Mouse (Mus musculus): ENCODE results near the gene Slc35f6. TPM values are rescaled to one million over a fixed set of nuclear protein-coding genes. Genes with fewer than 3 reads are reported as not detected.

The Slc35f6 gene
- total and polyA plus RNA-seq, 2 experiments from 2014 or later: 25.1 to 65.3 TPM

GRCm38 (mm10) chr5:30622177-30622840 is 25.4 kb upstream of the Slc35f6 start:
- Histone ChIP-seq H3K9ac (replicated peaks; ENCODE audit: low read length, poor library complexity, severe bottlenecking) (peak overlapping the region; percentile 42; the same call in 1 of the 2 replicates), H3K27ac (ENCODE audit: low read depth, low read length) (no peak overlapping the region), H3K4me3 (ENCODE audit: low read depth, low read length) (peak overlapping the region; percentile 21), H3K9me3 (ENCODE audit: low read length) (no peaks in the 10 kb centered on the region), H3K4me1 (ENCODE audit: insufficient read depth, low read length) (peaks cover 9% of the 10 kb centered on the region; the same call in 1 of the 2 replicates), H3K4me2 (ENCODE audit: low read depth, low read length, poor library complexity, severe bottlenecking) (peak overlapping the region; percentile 47), H3K27me3 (ENCODE audit: insufficient read depth, low read length) (peaks cover 8% of the 10 kb centered on the region), H3K36me3 (ENCODE audit: insufficient read depth, low read length) (no peaks in the 10 kb centered on the region)
- ATAC-seq (ENCODE audit: low FRiP score) (peak; percentile 54), DNase-seq (ENCODE audit: low spot score) (peak; percentile 30)
- no peak for TF ChIP-seq CTCF (IDR thresholded peaks at IDR 0.05)
- 4% methylated on average over 69 of the region's 69 CpGs for WGBS

GRCm38 (mm10) chr5:30622841-30623185 is 24.9 kb upstream of the Slc35f6 start:
- Histone ChIP-seq H3K9ac (replicated peaks; ENCODE audit: low read length, poor library complexity, severe bottlenecking) (peak overlapping the region; percentile 42; the same call in 1 of the 2 replicates), H3K27ac (ENCODE audit: low read depth, low read length) (no peak overlapping the region), H3K4me2 (ENCODE audit: low read depth, low read length, poor library complexity, severe bottlenecking) (peak overlapping the region; percentile 47), H3K4me3 (ENCODE audit: low read depth, low read length) (peak overlapping the region; percentile 21; the same call in 1 of the 2 replicates), H3K4me1 (ENCODE audit: insufficient read depth, low read length) (peaks cover 9% of the 10 kb centered on the region; the same call in 1 of the 2 replicates), H3K9me3 (ENCODE audit: low read length) (no peaks in the 10 kb centered on the region), H3K36me3 (ENCODE audit: insufficient read depth, low read length) (no peaks in the 10 kb centered on the region), H3K27me3 (ENCODE audit: insufficient read depth, low read length) (peaks cover 8% of the 10 kb centered on the region)
- no peak for TF ChIP-seq CTCF (IDR thresholded peaks at IDR 0.05)
- peak; percentile 42; the same call in 1 of the 2 replicates for ATAC-seq (ENCODE audit: low FRiP score)
- no peak for DNase-seq (ENCODE audit: low spot score)
- 13% methylated on average over 10 of the region's 10 CpGs for WGBS

GRCm38 (mm10) chr5:30623380-30623779 is 24.4 kb upstream of the Slc35f6 start:
- no peak for DNase-seq (ENCODE audit: low spot score)
- no peak for TF ChIP-seq CTCF (IDR thresholded peaks at IDR 0.05)
- 52% methylated on average over 2 of the region's 2 CpGs for WGBS

GRCm38 (mm10) chr5:30624311-30624710 is 23.4 kb upstream of the Slc35f6 start:
- no peak overlapping the region for H3K9ac ChIP-seq (replicated peaks; ENCODE audit: low read length, poor library complexity, severe bottlenecking)
- no peak overlapping the region for H3K4me2 ChIP-seq (ENCODE audit: low read depth, low read length, poor library complexity, severe bottlenecking)
- 52% methylated on average over 1 of the region's 1 CpGs for WGBS
- peaks cover 8% of the 10 kb centered on the region for H3K27me3 ChIP-seq (ENCODE audit: insufficient read depth, low read length)
- no peak overlapping the region for H3K27ac ChIP-seq (ENCODE audit: low read depth, low read length)
- no peak overlapping the region for H3K4me3 ChIP-seq (ENCODE audit: low read depth, low read length)
- TF ChIP-seq CTCF (IDR thresholded peaks at IDR 0.05): no peak
- DNase-seq (ENCODE audit: low spot score) (no peak), ATAC-seq (ENCODE audit: low FRiP score) (no peak)
- H3K9me3 ChIP-seq (ENCODE audit: low read length): no peaks in the 10 kb centered on the region
- H3K4me1 ChIP-seq (ENCODE audit: insufficient read depth, low read length): peaks cover 9% of the 10 kb centered on the region; the same call in 1 of the 2 replicates
- no peaks in the 10 kb centered on the region for H3K36me3 ChIP-seq (ENCODE audit: insufficient read depth, low read length)

More at GRCm38 (mm10) chr5:30623380-30623779, 24.4 kb upstream of the Slc35f6 start:
- H3K9me3 ChIP-seq (ENCODE audit: low read length): no peaks in the 10 kb centered on the region
- H3K4me2 ChIP-seq (ENCODE audit: low read depth, low read length, poor library complexity, severe bottlenecking): no peak overlapping the region
- no peaks in the 10 kb centered on the region for H3K36me3 ChIP-seq (ENCODE audit: insufficient read depth, low read length)
- H3K27me3 ChIP-seq (ENCODE audit: insufficient read depth, low read length): peaks cover 8% of the 10 kb centered on the region
- H3K4me1 ChIP-seq (ENCODE audit: insufficient read depth, low read length): peaks cover 9% of the 10 kb centered on the region; the same call in 1 of the 2 replicates
- H3K27ac ChIP-seq (ENCODE audit: low read depth, low read length): no peak overlapping the region
- no peak overlapping the region for H3K4me3 ChIP-seq (ENCODE audit: low read depth, low read length)
- no peak overlapping the region for H3K9ac ChIP-seq (replicated peaks; ENCODE audit: low read length, poor library complexity, severe bottlenecking)
- ATAC-seq (ENCODE audit: low FRiP score): no peak

GRCm38 (mm10) chr5:30624908-30625307 is 22.8 kb upstream of the Slc35f6 start:
- TF ChIP-seq CTCF (IDR thresholded peaks at IDR 0.05): no peak
- no peak overlapping the region for H3K4me2 ChIP-seq (ENCODE audit: low read depth, low read length, poor library complexity, severe bottlenecking)
- no peaks in the 10 kb centered on the region for H3K9me3 ChIP-seq (ENCODE audit: low read length)
- WGBS: 48% methylated on average over 4 of the region's 4 CpGs
- peaks cover 8% of the 10 kb centered on the region for H3K27me3 ChIP-seq (ENCODE audit: insufficient read depth, low read length)
- H3K4me1 ChIP-seq (ENCODE audit: insufficient read depth, low read length): peaks cover 9% of the 10 kb centered on the region; the same call in 1 of the 2 replicates
- H3K27ac ChIP-seq (ENCODE audit: low read depth, low read length): no peak overlapping the region
- H3K9ac ChIP-seq (replicated peaks; ENCODE audit: low read length, poor library complexity, severe bottlenecking): no peak overlapping the region
- no peak overlapping the region for H3K4me3 ChIP-seq (ENCODE audit: low read depth, low read length)
- no peak for DNase-seq (ENCODE audit: low spot score)
- no peak for ATAC-seq (ENCODE audit: low FRiP score)
- H3K36me3 ChIP-seq (ENCODE audit: insufficient read depth, low read length): no peaks in the 10 kb centered on the region

- no peak for ATAC-seq (ENCODE audit: low FRiP score)
- Histone ChIP-seq H3K9ac (replicated peaks; ENCODE audit: low read length, poor library complexity, severe bottlenecking) (no peak overlapping the region), H3K4me1 (ENCODE audit: insufficient read depth, low read length) (peaks cover 9% of the 10 kb centered on the region; the same call in 1 of the 2 replicates), H3K36me3 (ENCODE audit: insufficient read depth, low read length) (no peaks in the 10 kb centered on the region), H3K9me3 (ENCODE audit: low read length) (no peaks in the 10 kb centered on the region), H3K4me2 (ENCODE audit: low read depth, low read length, poor library complexity, severe bottlenecking) (no peak overlapping the region), H3K27ac (ENCODE audit: low read depth, low read length) (no peak overlapping the region), H3K4me3 (ENCODE audit: low read depth, low read length) (no peak overlapping the region), H3K27me3 (ENCODE audit: insufficient read depth, low read length) (peaks cover 8% of the 10 kb centered on the region)
- TF ChIP-seq CTCF (IDR thresholded peaks at IDR 0.05): no peak
- DNase-seq (ENCODE audit: low spot score): no peak
- WGBS: 87% methylated on average over 3 of the region's 3 CpGs
Measured at GRCm38 (mm10) chr5:30625379-30625778, 22.4 kb upstream of the Slc35f6 start.
